Mouse (Mus musculus) ES-CJ7 (cell line): ENCODE measurements at regions not wholly inside any gene's neighbourhood (a gene's known extent, or its start where the extent isn't known, plus 50 kb on each side); places are given as distances from the start of the nearest gene placed in this dataset.
A peak's percentile ranks its signal among the peaks of the same experiment; 100 is the strongest.

Experiments used
- DNase-seq: peaks from one replicate; pipeline ENCODE4 v3.0.0; 2011; ENCODE audit warnings: low read depth, low spot score

GRCm38 (mm10) chr16:30870676-30871075 is 210.6 kb downstream of the Xxylt1 start:
- no peak for DNase-seq

- DNase-seq, result no peak
Observed at GRCm38 (mm10) chr16:30872147-30872546, 209.1 kb downstream of the Xxylt1 start.

GRCm38 (mm10) chr16:30873493-30874211 is 207.6 kb downstream of the Xxylt1 start:
- DNase-seq, result peak; percentile 62

- DNase-seq, result no peak
Observed at GRCm38 (mm10) chr16:30875235-30875829, 205.9 kb downstream of the Xxylt1 start.

- peak; percentile 23 for DNase-seq
Observed at GRCm38 (mm10) chr16:30878821-30879220, 202.4 kb downstream of the Xxylt1 start.

GRCm38 (mm10) chr16:30879878-30880277 is 201.4 kb downstream of the Xxylt1 start:
- DNase-seq, result peak; percentile 48

- no peak for DNase-seq
Observed at GRCm38 (mm10) chr16:30880682-30881081, 200.6 kb downstream of the Xxylt1 start.

GRCm38 (mm10) chr16:30881186-30881585 is 200.0 kb downstream of the Xxylt1 start:
- no peak for DNase-seq

- no peak for DNase-seq
Observed at GRCm38 (mm10) chr16:30883490-30884188, 197.6 kb downstream of the Xxylt1 start.

- no peak for DNase-seq
Observed at GRCm38 (mm10) chr16:30884189-30884551, 197.1 kb downstream of the Xxylt1 start.

- DNase-seq, result no peak
Observed at GRCm38 (mm10) chr16:30886982-30887381, 194.2 kb downstream of the Xxylt1 start.

- DNase-seq, result no peak
Observed at GRCm38 (mm10) chr16:30887536-30887935, 193.7 kb downstream of the Xxylt1 start.

GRCm38 (mm10) chr16:30888556-30889323 is 192.5 kb downstream of the Xxylt1 start:
- DNase-seq, result no peak

- no peak for DNase-seq
Observed at GRCm38 (mm10) chr16:30892606-30893005, 188.6 kb downstream of the Xxylt1 start.

- no peak for DNase-seq
Observed at GRCm38 (mm10) chr16:30894086-30894485, 187.1 kb downstream of the Xxylt1 start.

GRCm38 (mm10) chr16:30895021-30895420 is 186.2 kb downstream of the Xxylt1 start:
- no peak for DNase-seq

GRCm38 (mm10) chr16:30897371-30897770 is 183.9 kb downstream of the Xxylt1 start:
- DNase-seq, result no peak

GRCm38 (mm10) chr16:30900121-30900520 is 181.1 kb downstream of the Xxylt1 start:
- DNase-seq, result no peak

- no peak for DNase-seq
Observed at GRCm38 (mm10) chr16:30901309-30901708, 179.9 kb downstream of the Xxylt1 start.
